Mouse (Mus musculus) lung, embryonic 15.5 days (tissue): ENCODE data around the gene Mnt. TPM values are rescaled to one million over a fixed set of nuclear protein-coding genes. Genes with fewer than 3 reads are reported as not detected.

Experiments used
- ATAC-seq: fragments of 200-750 bp; cut with Nextera tagmentation; 2 replicates; pipeline ENCODE4 v1.8.0; 2017; ENCODE audit warnings: moderate number of reproducible peaks, borderline replicate concordance; ENCODE audit not compliant: low FRiP score, low TSS enrichment; ENCODE audit errors: extremely low read depth
- H3K27ac ChIP-seq: fragments of 300-500 bp; sonication (generic); 2 replicates; pipeline ENCODE4 v1.5.1; 2015; ENCODE audit warnings: moderate library complexity, mild to moderate bottlenecking, inconsistent platforms
- H3K27me3 ChIP-seq: fragments of 300-500 bp; sonication (generic); 2 replicates; pipeline ENCODE4 v1.6.1; 2015; ENCODE audit warnings: inconsistent platforms
- H3K36me3 ChIP-seq: fragments of 300-500 bp; sonication (generic); 2 replicates; pipeline ENCODE4 v1.6.1; 2015; ENCODE audit warnings: inconsistent platforms
- H3K4me1 ChIP-seq: fragments of 300-500 bp; sonication (generic); 2 replicates; pipeline ENCODE4 v1.6.1; 2015; ENCODE audit warnings: inconsistent platforms
- H3K4me2 ChIP-seq: fragments of 300-500 bp; sonication (generic); 2 replicates; pipeline ENCODE4 v1.6.1; 2015; ENCODE audit warnings: inconsistent platforms, mild to moderate bottlenecking, moderate library complexity
- H3K4me3 ChIP-seq: fragments of 300-500 bp; sonication (generic); 2 replicates; pipeline ENCODE4 v1.5.1; 2015; ENCODE audit warnings: mild to moderate bottlenecking, inconsistent platforms
- H3K9ac ChIP-seq: fragments of 300-500 bp; sonication (generic); 2 replicates; pipeline ENCODE4 v1.6.1; 2015; ENCODE audit warnings: inconsistent platforms
- H3K9me3 ChIP-seq: fragments of 300-500 bp; sonication (generic); 2 replicates; pipeline ENCODE4 v1.6.1; 2016; ENCODE audit warnings: inconsistent platforms
- WGBS: fragments of 180-500 bp; shearing (Covaris S2); methylation state at CpG from one replicate; pipeline ENCODE4 v1.1.7; 2015; 5-methylcytosine and 5-hydroxymethylcytosine counted together
- polyA plus RNA-seq: library from polyadenylated mRNA; unstranded; fragments of >200 nt; fragmentation: Nextera tagmentation; extraction: Ambion mirVana; gene quantifications from 2 replicates; pipeline ENCODE4 v1.2.1, GENCODE M21; 2015

The Mnt gene
- polyA plus RNA-seq, 1 experiment from 2014 or later, result 4.5 TPM

DNA sequence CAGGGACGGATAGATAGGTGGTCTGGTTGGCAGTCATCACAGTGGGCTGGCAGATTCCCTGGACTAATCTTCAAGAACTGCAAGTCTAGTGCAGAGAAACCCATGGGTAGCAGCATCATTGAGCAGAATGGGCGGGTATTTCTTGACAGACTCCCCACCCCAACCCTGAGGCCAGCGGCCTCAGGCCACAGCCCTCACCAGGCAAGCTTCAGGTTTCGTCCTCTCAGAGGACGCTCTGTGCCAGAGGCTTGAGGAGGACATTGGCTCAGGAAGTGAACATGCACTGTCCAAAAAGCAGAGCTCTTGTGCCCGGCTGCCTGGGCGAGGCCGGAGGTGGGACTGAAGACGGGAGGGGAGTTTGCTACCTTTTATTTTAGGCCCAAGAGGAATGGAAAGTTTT, 33.7 kb downstream of the Mnt start:
- WGBS, result 71% methylated on average over 9 of the region's 9 CpGs
- no peak overlapping the region for H3K4me3 ChIP-seq
- ATAC-seq, result no peak
- no peak overlapping the region for H3K27ac ChIP-seq
- H3K36me3 ChIP-seq, result no peaks in the 10 kb centered on the region
- H3K27me3 ChIP-seq, result no peaks in the 10 kb centered on the region
- H3K4me2 ChIP-seq, result no peak overlapping the region
- no peak overlapping the region for H3K9ac ChIP-seq
- H3K9me3 ChIP-seq, result no peaks in the 10 kb centered on the region
- H3K4me1 ChIP-seq, result peaks cover 9% of the 10 kb centered on the region; the same call in 1 of the 2 replicates

- no peaks in the 10 kb centered on the region for H3K27me3 ChIP-seq
- 83% methylated on average over 9 of the region's 9 CpGs for WGBS
- H3K4me1 ChIP-seq, result peaks cover 9% of the 10 kb centered on the region; the same call in 1 of the 2 replicates
- H3K4me2 ChIP-seq, result no peak overlapping the region
- ATAC-seq, result no peak
- no peaks in the 10 kb centered on the region for H3K36me3 ChIP-seq
- no peak overlapping the region for H3K27ac ChIP-seq
- H3K4me3 ChIP-seq, result no peak overlapping the region
- no peak overlapping the region for H3K9ac ChIP-seq
- no peaks in the 10 kb centered on the region for H3K9me3 ChIP-seq
These were observed 34.5 kb downstream of the Mnt start for GRCm38 (mm10) chr11:74865252-74865651.

GRCm38 (mm10) chr11:74866640-74867039, 35.9 kb downstream of the Mnt start:
- no peak overlapping the region for H3K4me2 ChIP-seq
- H3K9ac ChIP-seq, result no peak overlapping the region
- H3K4me1 ChIP-seq, result peaks cover 17% of the 10 kb centered on the region; the same call in 1 of the 2 replicates
- ATAC-seq, result no peak; the same call in 1 of the 2 replicates
- no peaks in the 10 kb centered on the region for H3K36me3 ChIP-seq
- H3K27ac ChIP-seq, result no peak overlapping the region
- H3K9me3 ChIP-seq, result no peaks in the 10 kb centered on the region
- 64% methylated on average over 4 of the region's 4 CpGs for WGBS
- H3K4me3 ChIP-seq, result no peak overlapping the region
- no peaks in the 10 kb centered on the region for H3K27me3 ChIP-seq

DNA sequence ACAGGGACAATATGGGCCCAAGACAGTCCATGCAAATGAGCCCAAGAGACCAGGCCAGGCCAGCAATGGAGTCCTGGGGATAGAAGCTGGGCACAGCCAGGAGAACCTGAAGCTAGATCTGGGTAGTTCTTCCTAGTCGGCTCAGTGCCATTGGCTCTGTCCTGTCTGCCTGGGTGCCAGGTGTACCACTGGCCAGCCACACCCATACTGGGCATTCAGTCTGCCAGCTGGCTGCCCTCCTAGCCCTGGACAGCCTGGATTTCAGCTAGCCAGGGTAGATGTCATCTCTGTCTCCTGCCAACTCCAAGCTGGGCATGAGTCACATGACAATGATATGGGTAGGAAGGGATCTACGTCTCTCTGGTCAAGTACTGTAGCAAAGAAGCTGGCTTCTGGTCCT, 36.5 kb downstream of the Mnt start:
- WGBS, result 79% methylated on average over 2 of the region's 2 CpGs
- Histone ChIP-seq H3K4me1 (peaks cover 17% of the 10 kb centered on the region; the same call in 1 of the 2 replicates), H3K27ac (no peak overlapping the region), H3K9ac (no peak overlapping the region), H3K4me2 (no peak overlapping the region), H3K36me3 (no peaks in the 10 kb centered on the region), H3K27me3 (no peaks in the 10 kb centered on the region), H3K9me3 (no peaks in the 10 kb centered on the region), H3K4me3 (no peak overlapping the region)
- ATAC-seq, result no peak

GRCm38 (mm10) chr11:74868046-74868760, 37.5 kb downstream of the Mnt start:
- Histone ChIP-seq H3K4me1 (peaks cover 17% of the 10 kb centered on the region; the same call in 1 of the 2 replicates), H3K4me3 (no peak overlapping the region), H3K9ac (no peak overlapping the region), H3K9me3 (no peaks in the 10 kb centered on the region), H3K4me2 (no peak overlapping the region), H3K27ac (no peak overlapping the region), H3K36me3 (no peaks in the 10 kb centered on the region), H3K27me3 (no peaks in the 10 kb centered on the region)
- ATAC-seq, result no peak
- WGBS, result 86% methylated on average over 13 of the region's 13 CpGs

DNA sequence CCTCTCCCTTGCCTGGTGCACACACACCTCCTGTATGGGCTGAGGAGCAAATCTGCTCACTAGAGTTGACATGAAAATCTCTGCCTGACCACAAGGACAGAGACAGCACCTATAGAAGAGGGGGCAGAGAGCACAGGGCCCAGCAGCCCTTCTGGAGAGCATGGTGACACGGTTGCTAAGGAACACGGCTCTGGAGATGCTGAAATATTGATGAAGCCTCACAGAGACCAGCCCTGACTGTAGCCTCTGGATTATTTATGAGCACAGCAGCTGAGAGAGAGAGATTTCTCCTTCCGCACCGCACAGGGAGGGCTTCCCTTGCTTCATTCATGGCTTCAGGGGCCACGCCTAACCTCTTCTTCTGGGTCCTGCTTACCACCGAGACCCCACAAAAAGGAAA, 38.9 kb downstream of the Mnt start:
- H3K27me3 ChIP-seq, result no peaks in the 10 kb centered on the region
- H3K36me3 ChIP-seq, result no peaks in the 10 kb centered on the region
- H3K4me2 ChIP-seq, result no peak overlapping the region
- peaks cover 8% of the 10 kb centered on the region; the same call in 1 of the 2 replicates for H3K4me1 ChIP-seq
- 84% methylated on average over 6 of the region's 6 CpGs for WGBS
- no peak overlapping the region for H3K27ac ChIP-seq
- no peak overlapping the region for H3K4me3 ChIP-seq
- H3K9me3 ChIP-seq, result no peaks in the 10 kb centered on the region
- ATAC-seq, result no peak
- H3K9ac ChIP-seq, result no peak overlapping the region

- Histone ChIP-seq H3K4me3 (no peak overlapping the region), H3K36me3 (no peaks in the 10 kb centered on the region), H3K9me3 (no peaks in the 10 kb centered on the region), H3K4me1 (peaks cover 8% of the 10 kb centered on the region; the same call in 1 of the 2 replicates), H3K9ac (no peak overlapping the region), H3K27me3 (no peaks in the 10 kb centered on the region), H3K27ac (no peak overlapping the region), H3K4me2 (no peak overlapping the region)
- no peak for ATAC-seq
- WGBS, result 55% methylated on average over 4 of the region's 4 CpGs
These were observed 39.8 kb downstream of the Mnt start for GRCm38 (mm10) chr11:74870544-74870943.

DNA sequence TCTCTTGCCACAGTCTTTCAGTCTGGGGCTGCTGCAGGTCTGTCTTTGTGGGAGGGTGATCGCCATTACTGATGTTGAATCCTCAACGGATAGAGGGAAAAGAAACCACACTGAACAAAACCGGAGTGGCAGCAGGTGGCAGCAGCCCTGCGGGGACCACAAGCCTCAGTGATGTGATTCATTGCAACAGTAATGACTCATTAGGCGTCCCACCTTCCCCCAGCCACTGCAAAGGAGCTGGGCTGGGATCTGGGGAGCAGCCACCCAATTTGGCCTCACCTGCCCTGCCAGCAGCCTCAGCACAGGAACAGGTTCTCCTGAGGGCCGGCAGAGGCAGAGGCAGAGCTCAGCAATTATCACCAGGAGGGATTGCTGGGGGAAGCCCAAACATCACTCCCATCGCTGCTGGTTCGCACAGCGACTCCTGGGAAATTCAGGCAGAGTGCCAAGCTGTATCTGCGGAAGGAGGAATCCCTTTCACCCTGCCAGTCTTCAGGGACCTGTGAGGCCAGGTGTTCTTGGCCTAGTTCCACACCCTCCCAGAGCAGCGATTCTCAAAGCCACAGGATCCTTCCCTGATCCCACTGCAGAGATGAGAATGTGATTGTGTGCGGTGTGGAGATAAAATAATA, 40.4 kb downstream of the Mnt start:
- 30% methylated on average over 12 of the region's 12 CpGs for WGBS
- Histone ChIP-seq H3K9me3 (no peaks in the 10 kb centered on the region), H3K27ac (no peak overlapping the region), H3K36me3 (no peaks in the 10 kb centered on the region), H3K4me3 (no peak overlapping the region), H3K4me1 (peaks cover 8% of the 10 kb centered on the region; the same call in 1 of the 2 replicates), H3K27me3 (no peaks in the 10 kb centered on the region), H3K9ac (no peak overlapping the region), H3K4me2 (no peak overlapping the region)
- no peak for ATAC-seq

DNA sequence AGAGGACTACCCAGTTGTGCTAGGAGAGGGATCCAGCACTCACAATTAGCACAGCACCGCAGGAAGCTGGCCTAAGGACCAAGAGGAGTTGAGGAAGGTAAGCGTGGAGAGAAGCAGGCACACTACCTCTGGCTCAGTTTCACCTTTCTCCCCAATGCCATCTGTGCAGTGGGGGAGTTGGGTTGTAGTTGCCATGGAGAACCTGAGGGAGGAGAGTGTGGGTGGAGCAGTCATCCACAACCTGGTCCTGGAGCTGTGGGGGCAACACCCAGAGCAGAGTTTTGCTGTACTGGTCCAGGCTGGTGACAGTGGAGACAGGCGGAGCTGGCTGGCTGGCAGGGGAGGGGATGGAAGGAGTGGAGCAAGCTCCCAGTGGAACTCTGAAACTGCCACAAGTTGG, 43.9 kb downstream of the Mnt start:
- 68% methylated on average over 3 of the region's 3 CpGs for WGBS
- Histone ChIP-seq H3K9me3 (no peaks in the 10 kb centered on the region), H3K4me3 (no peak overlapping the region), H3K4me1 (peaks cover 14% of the 10 kb centered on the region; the same call in 1 of the 2 replicates), H3K36me3 (no peaks in the 10 kb centered on the region), H3K27me3 (no peaks in the 10 kb centered on the region), H3K27ac (no peak overlapping the region), H3K9ac (no peak overlapping the region), H3K4me2 (no peak overlapping the region)
- no peak for ATAC-seq

DNA sequence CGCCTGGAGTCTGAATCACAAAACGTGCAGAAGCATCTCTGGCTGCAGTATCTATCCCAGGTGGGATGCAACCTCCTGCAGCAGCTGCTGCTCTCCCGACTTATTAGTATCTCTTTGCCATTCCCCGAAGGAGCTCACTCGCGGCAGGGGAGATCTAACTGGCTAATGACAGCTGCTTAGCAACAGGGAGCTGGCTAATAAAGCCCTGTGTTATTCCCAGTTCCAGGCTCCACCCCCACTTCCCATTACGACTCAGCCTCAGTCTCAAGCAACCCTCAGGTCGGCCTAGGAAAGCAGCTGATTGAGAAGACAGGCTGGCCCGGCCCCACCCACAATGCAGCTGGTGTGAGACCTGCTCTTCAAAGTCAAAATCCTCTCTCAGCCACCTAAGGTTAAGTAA, 46.1 kb downstream of the Mnt start:
- H3K4me2 ChIP-seq, result peak overlapping the region; percentile 18; the same call in 1 of the 2 replicates

DNA sequence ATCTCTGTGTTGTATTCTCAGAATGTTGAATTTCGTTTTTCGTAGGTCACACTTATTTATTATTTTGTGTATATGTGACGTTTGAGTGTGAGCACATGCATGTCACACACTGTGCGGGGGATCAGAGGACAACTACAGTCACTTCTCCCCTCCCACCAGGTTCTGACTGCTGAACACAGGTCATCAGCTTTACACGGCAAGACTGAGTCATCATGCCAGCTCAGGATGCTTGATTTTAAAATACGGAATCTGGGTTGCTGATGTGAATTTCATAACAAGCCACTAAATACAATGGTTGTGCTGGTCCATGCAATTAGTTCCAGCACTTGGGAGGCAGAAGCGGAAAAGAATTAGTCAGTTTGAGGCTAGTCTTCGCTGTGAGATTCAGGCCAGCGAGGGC, 50.3 kb downstream of the Mnt start:
- no peak overlapping the region for H3K4me3 ChIP-seq
- no peak overlapping the region for H3K4me2 ChIP-seq
- H3K27ac ChIP-seq, result no peak overlapping the region
- peaks cover 16% of the 10 kb centered on the region for H3K4me1 ChIP-seq
- 77% methylated on average over 9 of the region's 9 CpGs for WGBS
- H3K27me3 ChIP-seq, result no peaks in the 10 kb centered on the region
- ATAC-seq, result no peak
- H3K9ac ChIP-seq, result no peak overlapping the region
- H3K9me3 ChIP-seq, result no peaks in the 10 kb centered on the region
- H3K36me3 ChIP-seq, result no peaks in the 10 kb centered on the region

More for the DNA sequence above, 46.1 kb downstream of the Mnt start:
- H3K4me3 ChIP-seq, result no peak overlapping the region
- peak; percentile 64; the same call in 1 of the 2 replicates for ATAC-seq
- H3K27ac ChIP-seq, result no peak overlapping the region
- no peak overlapping the region for H3K9ac ChIP-seq
- H3K27me3 ChIP-seq, result no peaks in the 10 kb centered on the region
- H3K4me1 ChIP-seq, result peaks cover 11% of the 10 kb centered on the region
- 7% methylated on average over 9 of the region's 9 CpGs for WGBS
- H3K36me3 ChIP-seq, result no peaks in the 10 kb centered on the region
- H3K9me3 ChIP-seq, result no peaks in the 10 kb centered on the region

DNA sequence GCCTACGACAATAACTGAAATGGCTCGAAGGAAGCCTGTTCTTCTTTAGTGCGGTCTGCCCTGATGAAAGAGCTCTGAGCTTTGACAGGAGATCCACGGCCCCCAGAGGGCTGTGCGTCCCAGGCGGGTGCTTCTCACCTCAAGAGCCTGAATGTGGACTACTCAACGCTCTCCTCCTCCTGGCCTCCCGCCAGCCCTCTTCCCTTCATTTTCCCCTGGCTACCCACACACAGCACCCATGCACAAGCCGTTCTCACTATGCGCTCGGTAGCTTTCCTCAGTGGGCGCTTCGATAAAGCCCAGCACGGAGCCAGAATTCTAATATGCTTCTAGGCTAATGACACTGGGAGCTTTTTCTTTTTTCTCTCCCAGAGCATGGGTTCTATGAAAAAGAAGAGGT, 51.3 kb downstream of the Mnt start:
- Histone ChIP-seq H3K27me3 (no peaks in the 10 kb centered on the region), H3K4me2 (no peak overlapping the region; the same call in 1 of the 2 replicates), H3K4me3 (no peak overlapping the region), H3K4me1 (peaks cover 10% of the 10 kb centered on the region), H3K27ac (no peak overlapping the region), H3K9ac (no peak overlapping the region), H3K9me3 (no peaks in the 10 kb centered on the region), H3K36me3 (no peaks in the 10 kb centered on the region)
- 47% methylated on average over 14 of the region's 14 CpGs for WGBS
- ATAC-seq, result no peak
